Mouse (Mus musculus) brain, embryonic 14.5 days (tissue): ENCODE measurements around the gene Gm9733.

Experiments used
- CTCF ChIP-seq: fragments of 200-500 bp; IDR thresholded peaks from 2 replicates; pipeline ENCODE4 v1.5.1; 2012; ENCODE audit warnings: inconsistent platforms, mild to moderate bottlenecking, moderate library complexity, borderline replicate concordance; ENCODE audit not compliant: insufficient read depth, insufficient read length; ENCODE audit errors: extremely low read depth
- POLR2A ChIP-seq: fragments of 200-500 bp; IDR thresholded peaks from 2 replicates; pipeline ENCODE4 v1.6.1; 2012; ENCODE audit warnings: mild to moderate bottlenecking, inconsistent platforms, borderline replicate concordance; ENCODE audit not compliant: poor library complexity, insufficient read depth, insufficient read length, severe bottlenecking; ENCODE audit errors: extremely low read depth

DNA sequence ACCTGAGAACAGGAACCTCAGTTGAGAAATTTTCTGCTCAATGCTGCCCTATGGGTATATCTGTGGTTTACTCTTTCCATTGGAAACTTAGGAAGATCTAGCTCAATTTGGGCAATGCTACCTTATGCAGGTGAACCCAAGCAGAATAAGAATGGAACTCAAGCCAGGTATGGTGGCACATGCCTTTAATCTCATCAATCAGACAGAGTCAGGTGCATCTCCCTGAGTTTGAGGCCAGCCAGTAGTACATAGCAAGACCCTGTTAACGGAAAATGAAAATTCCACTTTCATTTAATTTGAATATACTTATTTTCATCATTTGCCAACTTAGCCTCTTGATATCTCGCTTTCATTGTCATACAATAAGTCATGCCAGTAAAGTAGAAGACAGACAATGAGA, 2.1 kb upstream of the Gm9733 start:
- TF ChIP-seq CTCF (no peak), POLR2A (no peak)
